Mouse (Mus musculus): ENCODE results near the gene Tmem201.

The Tmem201 gene

GRCm38 (mm10) chr4:149683875-149684274, 54.0 kb downstream of the Tmem201 start:
- no peak for ATAC-seq (ENCODE audit: low TSS enrichment)

GRCm38 (mm10) chr4:149679056-149679770, 58.6 kb downstream of the Tmem201 start:
- no peak for ATAC-seq (ENCODE audit: low TSS enrichment)

- no peak for ATAC-seq (ENCODE audit: low TSS enrichment)
These were observed 59.8 kb downstream of the Tmem201 start for GRCm38 (mm10) chr4:149678006-149678405.

GRCm38 (mm10) chr4:149675378-149676261, 62.2 kb downstream of the Tmem201 start:
- peak; percentile 91 for ATAC-seq (ENCODE audit: low TSS enrichment)

GRCm38 (mm10) chr4:149674814-149675377, 62.9 kb downstream of the Tmem201 start:
- no peak for ATAC-seq (ENCODE audit: low TSS enrichment)

- ATAC-seq (ENCODE audit: low TSS enrichment) = no peak
These were observed 65.1 kb downstream of the Tmem201 start for GRCm38 (mm10) chr4:149672747-149673146.

- ATAC-seq (ENCODE audit: low TSS enrichment) = no peak
These were observed 66.7 kb downstream of the Tmem201 start for GRCm38 (mm10) chr4:149671175-149671574.

GRCm38 (mm10) chr4:149665692-149666090, 72.2 kb downstream of the Tmem201 start:
- no peak for ATAC-seq (ENCODE audit: low TSS enrichment)
